Mouse (Mus musculus): Measurements from ENCODE around the gene Klhl42. TPM values are rescaled to one million over a fixed set of nuclear protein-coding genes. Genes with fewer than 3 reads are reported as not detected.

The Klhl42 gene
- total RNA-seq, 1 experiment: 9.1 TPM

- peaks cover 3% of the 10 kb centered on the region in 2 experiments; a peak in 2 of 4 replicates for H3K4me1 ChIP-seq (ENCODE audit: control insufficient read depth in 2 of 2, insufficient read depth in 2 of 2, low read length in 2 of 2, poor library complexity in 1 of 2)
- peaks cover 3% of the 10 kb centered on the region; the same call in 1 of the 2 replicates for H3K36me3 ChIP-seq (ENCODE audit: control insufficient read depth, insufficient read depth, low read length, poor library complexity, severe bottlenecking)
- H3K4me3 ChIP-seq (ENCODE audit: insufficient read depth in 1 of 2, low read depth in 1 of 2, low read length in 2 of 2, poor library complexity in 1 of 2, severe bottlenecking in 1 of 2): no peak overlapping the region
- DNase-seq (ENCODE audit: low read depth, low spot score): no peak
- in situ Hi-C loops (cut with MboI; ENCODE audit: low sequenced_read_pairs in 2 of 2, unreplicated experiment in 2 of 2): no loop called here
- H3K9ac ChIP-seq (ENCODE audit: insufficient read depth, low read depth, low read length, poor library complexity, severe bottlenecking): no peak overlapping the region
- TF ChIP-seq CHD2 (IDR thresholded peaks at IDR 0.05; ENCODE audit: low read depth, low read length) (no peak), ZNF384 (IDR thresholded peaks at IDR 0.05; ENCODE audit: low read depth, low read length) (no peak), ZC3H11A (IDR thresholded peaks at IDR 0.05; ENCODE audit: borderline replicate concordance, low read depth, low read length) (no peak), HCFC1 (IDR thresholded peaks at IDR 0.05; ENCODE audit: borderline replicate concordance, insufficient read depth, low read length) (no peak), MAFK (IDR thresholded peaks at IDR 0.05; ENCODE audit: insufficient read depth, low read depth, low read length) (no peak)
- H3K9me3 ChIP-seq (ENCODE audit: control insufficient read depth, insufficient read depth, low read depth, low read length): no peaks in the 10 kb centered on the region
- H3K27ac ChIP-seq (ENCODE audit: insufficient read depth, low read depth, low read length, poor library complexity, severe bottlenecking): no peak overlapping the region
These were observed 11.1 kb downstream of the Klhl42 start for GRCm38 (mm10) chr6:147102293-147102692.

- peaks cover 10% of the 10 kb centered on the region; the same call in 1 of the 2 replicates for H3K36me3 ChIP-seq (ENCODE audit: control insufficient read depth, insufficient read depth, low read length, poor library complexity, severe bottlenecking)
- H3K4me1 ChIP-seq (ENCODE audit: control insufficient read depth in 2 of 2, insufficient read depth in 2 of 2, low read length in 2 of 2, poor library complexity in 1 of 2): peaks cover 0 to 3% of the 10 kb centered on the region in 2 experiments; a peak in 1 of 4 replicates
- H3K4me3 ChIP-seq (ENCODE audit: insufficient read depth in 1 of 2, low read depth in 1 of 2, low read length in 2 of 2, poor library complexity in 1 of 2, severe bottlenecking in 1 of 2): no peak overlapping the region
- H3K9ac ChIP-seq (ENCODE audit: insufficient read depth, low read depth, low read length, poor library complexity, severe bottlenecking): no peak overlapping the region
- H3K9me3 ChIP-seq (ENCODE audit: control insufficient read depth, insufficient read depth, low read depth, low read length): no peaks in the 10 kb centered on the region
- no peak overlapping the region for H3K27ac ChIP-seq (ENCODE audit: insufficient read depth, low read depth, low read length, poor library complexity, severe bottlenecking)
- in situ Hi-C loops (cut with MboI; ENCODE audit: low sequenced_read_pairs in 2 of 2, unreplicated experiment in 2 of 2): no loop called here
- DNase-seq (ENCODE audit: low read depth, low spot score): no peak
- TF ChIP-seq HCFC1 (IDR thresholded peaks at IDR 0.05; ENCODE audit: borderline replicate concordance, insufficient read depth, low read length) (no peak), ZC3H11A (IDR thresholded peaks at IDR 0.05; ENCODE audit: borderline replicate concordance, low read depth, low read length) (no peak), MAFK (IDR thresholded peaks at IDR 0.05; ENCODE audit: insufficient read depth, low read depth, low read length) (no peak), ZNF384 (IDR thresholded peaks at IDR 0.05; ENCODE audit: low read depth, low read length) (no peak), CHD2 (IDR thresholded peaks at IDR 0.05; ENCODE audit: low read depth, low read length) (no peak)
These were observed 14.3 kb downstream of the Klhl42 start for GRCm38 (mm10) chr6:147105529-147105928.

- no peak for DNase-seq (ENCODE audit: low read depth, low spot score)
- Histone ChIP-seq H3K4me1 (ENCODE audit: control insufficient read depth in 2 of 2, insufficient read depth in 2 of 2, low read length in 2 of 2, poor library complexity in 1 of 2) (peaks cover 0 to 3% of the 10 kb centered on the region in 2 experiments; a peak in 1 of 4 replicates), H3K9me3 (ENCODE audit: control insufficient read depth, insufficient read depth, low read depth, low read length) (no peaks in the 10 kb centered on the region), H3K4me3 (ENCODE audit: insufficient read depth in 1 of 2, low read depth in 1 of 2, low read length in 2 of 2, poor library complexity in 1 of 2, severe bottlenecking in 1 of 2) (no peak overlapping the region), H3K9ac (ENCODE audit: insufficient read depth, low read depth, low read length, poor library complexity, severe bottlenecking) (no peak overlapping the region), H3K27ac (ENCODE audit: insufficient read depth, low read depth, low read length, poor library complexity, severe bottlenecking) (no peak overlapping the region), H3K36me3 (ENCODE audit: control insufficient read depth, insufficient read depth, low read length, poor library complexity, severe bottlenecking) (peaks cover 7% of the 10 kb centered on the region; the same call in 1 of the 2 replicates)
- TF ChIP-seq ZC3H11A (IDR thresholded peaks at IDR 0.05; ENCODE audit: borderline replicate concordance, low read depth, low read length): no peak
- TF ChIP-seq ZNF384 (IDR thresholded peaks at IDR 0.05; ENCODE audit: low read depth, low read length): no peak
- TF ChIP-seq CHD2 (IDR thresholded peaks at IDR 0.05; ENCODE audit: low read depth, low read length): no peak
- no peak for TF ChIP-seq MAFK (IDR thresholded peaks at IDR 0.05; ENCODE audit: insufficient read depth, low read depth, low read length)
- TF ChIP-seq HCFC1 (IDR thresholded peaks at IDR 0.05; ENCODE audit: borderline replicate concordance, insufficient read depth, low read length): no peak
- in situ Hi-C loops (cut with MboI; ENCODE audit: low sequenced_read_pairs in 2 of 2, unreplicated experiment in 2 of 2): no loop called here
These were observed 15.5 kb downstream of the Klhl42 start for GRCm38 (mm10) chr6:147106716-147107115.

- no peak for DNase-seq (ENCODE audit: low read depth, low spot score)
- H3K4me3 ChIP-seq (ENCODE audit: insufficient read depth in 1 of 2, low read depth in 1 of 2, low read length in 2 of 2, poor library complexity in 1 of 2, severe bottlenecking in 1 of 2): no peak overlapping the region
These were observed 18.1 kb downstream of the Klhl42 start for GRCm38 (mm10) chr6:147109283-147109682.

More at GRCm38 (mm10) chr6:147109283-147109682, 18.1 kb downstream of the Klhl42 start:
- Histone ChIP-seq H3K27ac (ENCODE audit: insufficient read depth, low read depth, low read length, poor library complexity, severe bottlenecking) (no peak overlapping the region), H3K9ac (ENCODE audit: insufficient read depth, low read depth, low read length, poor library complexity, severe bottlenecking) (no peak overlapping the region), H3K9me3 (ENCODE audit: control insufficient read depth, insufficient read depth, low read depth, low read length) (no peaks in the 10 kb centered on the region), H3K4me1 (ENCODE audit: control insufficient read depth in 2 of 2, insufficient read depth in 2 of 2, low read length in 2 of 2, poor library complexity in 1 of 2) (peaks cover 0 to 3% of the 10 kb centered on the region in 2 experiments; a peak in 2 of 4 replicates), H3K36me3 (ENCODE audit: control insufficient read depth, insufficient read depth, low read length, poor library complexity, severe bottlenecking) (peaks cover 7% of the 10 kb centered on the region; the same call in 1 of the 2 replicates)
- in situ Hi-C loops (cut with MboI; ENCODE audit: low sequenced_read_pairs in 2 of 2, unreplicated experiment in 2 of 2): no loop called here
- TF ChIP-seq ZC3H11A (IDR thresholded peaks at IDR 0.05; ENCODE audit: borderline replicate concordance, low read depth, low read length) (no peak), MAFK (IDR thresholded peaks at IDR 0.05; ENCODE audit: insufficient read depth, low read depth, low read length) (no peak), HCFC1 (IDR thresholded peaks at IDR 0.05; ENCODE audit: borderline replicate concordance, insufficient read depth, low read length) (no peak), ZNF384 (IDR thresholded peaks at IDR 0.05; ENCODE audit: low read depth, low read length) (no peak), CHD2 (IDR thresholded peaks at IDR 0.05; ENCODE audit: low read depth, low read length) (no peak)
